Mouse (Mus musculus) bone marrow macrophage, adult 2 months (primary cell): ENCODE measurements around the gene Trim41. TPM values are rescaled to one million over a fixed set of nuclear protein-coding genes. Genes with fewer than 3 reads are reported as not detected.
"Not testable (repeated sequence)": the region's sequence is repeated elsewhere in the genome, so short reads cannot be mapped to it uniquely, and the experiment has no call there.

Experiments used
- H3K27ac ChIP-seq: 2 replicates; pipeline ENCODE4 v1.5.1; 2012; ENCODE audit warnings: low read depth, low read length; ENCODE audit not compliant: insufficient read depth
- H3K4me1 ChIP-seq: 2 replicates; pipeline ENCODE4 v1.6.1; 2012; ENCODE audit warnings: low read length; ENCODE audit not compliant: control insufficient read depth, insufficient read depth
- H3K4me3 ChIP-seq: 2 replicates; pipeline ENCODE4 v1.5.1; 2012; ENCODE audit warnings: mild to moderate bottlenecking, low read length, moderate library complexity; ENCODE audit not compliant: insufficient read depth
- CTCF ChIP-seq: IDR thresholded peaks from 2 replicates; pipeline ENCODE4 v1.5.1; 2012; ENCODE audit warnings: low read depth, mild to moderate bottlenecking, low read length, moderate library complexity
- POLR2A ChIP-seq: IDR thresholded peaks from 2 replicates; pipeline ENCODE4 v1.6.1; 2012; ENCODE audit warnings: mild to moderate bottlenecking, low read depth, low read length, borderline replicate concordance
- polyA plus RNA-seq: library from polyadenylated mRNA; stranded (reverse); fragments of >200 nt; gene quantifications from 2 replicates; pipeline ENCODE4 v1.2.4, GENCODE M21; 2012; ENCODE audit not compliant: missing spikeins, insufficient read depth, insufficient read length

Gene Trim41
- polyA plus RNA-seq, 1 experiment, result 55.5 TPM

GRCm38 (mm10) chr11:48796290-48796689 lies 20.9 kb downstream of the Trim41 start:
- no peak for TF ChIP-seq POLR2A
- TF ChIP-seq CTCF, result no peak
- Histone ChIP-seq H3K27ac (no peak overlapping the region), H3K4me3 (no peak overlapping the region), H3K4me1 (peaks cover 21% of the 10 kb centered on the region)

GRCm38 (mm10) chr11:48795221-48795620 lies 21.9 kb downstream of the Trim41 start:
- Histone ChIP-seq H3K4me3 (no peak overlapping the region), H3K27ac (no peak overlapping the region), H3K4me1 (peaks cover 21% of the 10 kb centered on the region)
- TF ChIP-seq POLR2A (no peak), CTCF (no peak)

- H3K4me1 ChIP-seq, result peaks cover 18% of the 10 kb centered on the region
- H3K27ac ChIP-seq, result no peak overlapping the region
- no peak overlapping the region for H3K4me3 ChIP-seq
- TF ChIP-seq CTCF, result no peak
- no peak for TF ChIP-seq POLR2A
Measured at GRCm38 (mm10) chr11:48793184-48793583, 24.0 kb downstream of the Trim41 start.

DNA sequence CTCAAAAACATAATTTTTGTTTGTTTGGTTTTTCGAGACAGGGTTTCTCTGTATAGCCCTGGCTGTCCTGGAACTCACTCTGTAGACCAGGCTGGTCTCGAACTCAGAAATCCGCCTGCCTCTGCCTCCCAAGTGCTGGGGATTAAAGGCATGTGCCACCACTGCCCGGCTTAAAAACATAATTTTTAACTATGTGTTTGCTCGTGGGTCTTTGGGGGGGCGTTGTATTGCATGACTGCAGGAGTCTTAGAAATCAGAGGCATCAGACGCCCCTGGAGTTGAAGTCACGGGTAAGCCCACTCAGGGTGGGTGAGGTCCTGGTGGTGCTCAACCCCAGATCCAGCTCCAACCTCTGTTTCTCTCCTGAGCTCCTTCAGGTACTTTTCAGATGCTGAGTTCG lies 25.3 kb downstream of the Trim41 start:
- not testable (repeated sequence) for H3K27ac ChIP-seq, H3K4me3 ChIP-seq
- H3K4me1 ChIP-seq, result peaks cover 14% of the 10 kb centered on the region

DNA sequence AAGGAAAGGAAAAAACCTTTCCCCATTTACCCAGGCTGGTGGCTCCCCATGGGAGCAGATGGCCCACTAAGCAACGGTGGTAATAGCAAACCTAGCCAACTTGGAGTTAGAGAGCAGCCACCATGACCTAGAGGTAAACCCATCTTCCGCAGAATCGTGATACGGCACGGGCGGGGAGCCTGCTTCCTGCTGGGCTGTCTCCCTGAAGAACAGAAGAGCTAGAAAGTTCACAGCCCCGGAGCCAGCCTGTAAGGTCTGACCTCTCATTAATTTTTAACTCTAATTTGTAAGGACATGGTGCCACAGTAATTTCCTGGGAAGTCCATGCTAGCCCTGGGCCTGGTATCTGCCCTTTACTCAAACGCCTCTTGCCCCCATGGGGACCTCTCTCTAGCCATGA lies 26.2 kb downstream of the Trim41 start:
- Histone ChIP-seq H3K27ac (no peak overlapping the region), H3K4me3 (no peak overlapping the region), H3K4me1 (peaks cover 8% of the 10 kb centered on the region)
- no peak for TF ChIP-seq CTCF
- no peak for TF ChIP-seq POLR2A

DNA sequence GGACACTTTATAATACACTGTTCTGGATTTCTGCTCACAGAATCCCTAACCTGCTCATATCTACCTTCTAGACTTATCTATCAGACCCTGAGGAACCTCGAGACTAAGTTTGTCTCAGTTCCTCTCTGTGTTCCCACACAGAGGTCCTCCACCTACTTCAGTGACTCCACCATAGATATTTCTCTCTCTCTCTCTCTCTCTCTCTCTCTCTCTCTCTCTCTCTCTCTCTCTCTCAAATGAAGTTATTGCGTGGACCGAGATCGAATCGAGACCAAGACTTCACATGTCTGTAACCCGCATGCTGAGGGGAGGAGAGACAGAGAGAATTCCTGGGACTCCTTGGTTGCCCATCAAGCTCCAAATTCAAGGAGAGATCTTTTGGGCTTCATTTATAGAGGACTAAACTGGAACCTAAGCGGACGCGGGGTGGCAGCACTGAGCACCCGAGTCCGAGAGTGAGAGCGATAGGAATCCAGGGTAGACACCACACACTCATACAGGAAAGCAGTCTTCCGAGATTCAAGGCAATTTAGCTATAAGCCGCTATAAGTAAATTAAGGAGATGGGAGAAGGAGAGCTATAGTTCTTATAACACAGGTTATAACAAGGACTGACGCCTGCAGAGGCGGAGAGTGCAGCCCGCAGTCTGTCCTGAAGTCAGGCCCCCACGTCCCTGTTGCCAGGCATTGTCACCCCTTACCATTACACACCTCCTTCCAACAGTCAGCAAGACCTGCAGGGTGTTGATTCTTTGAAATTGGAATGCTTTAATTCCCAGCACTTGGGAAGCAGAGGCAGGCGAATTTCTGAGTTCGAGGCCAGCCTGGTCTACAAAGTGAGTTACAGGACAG lies 27.0 kb downstream of the Trim41 start:
- Histone ChIP-seq H3K27ac (no peak overlapping the region), H3K4me1 (0 out of 2 replicates have a peak, but pooled peaks cover 4% of the 10 kb centered on the region), H3K4me3 (no peak overlapping the region)
- TF ChIP-seq POLR2A, result no peak
- TF ChIP-seq CTCF, result 0 out of 2 replicates have a peak, but pooled peaks have one; percentile 45

DNA sequence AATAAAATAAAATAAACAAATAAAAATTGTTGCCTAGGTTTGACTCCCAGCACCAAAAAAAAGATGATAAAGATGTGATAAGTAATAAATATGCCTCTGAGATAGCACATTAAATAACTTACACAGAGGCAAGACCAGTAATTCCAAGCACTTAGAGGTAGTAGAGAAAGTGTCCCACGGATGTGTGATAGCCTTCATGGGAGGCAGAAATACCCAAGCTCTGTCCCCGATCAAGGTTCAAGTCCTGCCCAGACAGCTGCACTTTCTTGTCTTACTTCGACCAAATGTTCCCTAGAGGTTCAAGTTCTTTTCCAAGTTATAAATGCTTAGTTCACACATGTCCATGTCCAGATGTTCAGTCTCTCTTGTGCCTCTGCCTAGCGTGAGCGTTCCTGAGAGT lies 27.9 kb downstream of the Trim41 start:
- no peak overlapping the region for H3K27ac ChIP-seq
- TF ChIP-seq CTCF, result no peak
- TF ChIP-seq POLR2A, result no peak
- no peak overlapping the region for H3K4me3 ChIP-seq
- H3K4me1 ChIP-seq, result 0 out of 2 replicates have a peak, but pooled peaks cover 4% of the 10 kb centered on the region

DNA sequence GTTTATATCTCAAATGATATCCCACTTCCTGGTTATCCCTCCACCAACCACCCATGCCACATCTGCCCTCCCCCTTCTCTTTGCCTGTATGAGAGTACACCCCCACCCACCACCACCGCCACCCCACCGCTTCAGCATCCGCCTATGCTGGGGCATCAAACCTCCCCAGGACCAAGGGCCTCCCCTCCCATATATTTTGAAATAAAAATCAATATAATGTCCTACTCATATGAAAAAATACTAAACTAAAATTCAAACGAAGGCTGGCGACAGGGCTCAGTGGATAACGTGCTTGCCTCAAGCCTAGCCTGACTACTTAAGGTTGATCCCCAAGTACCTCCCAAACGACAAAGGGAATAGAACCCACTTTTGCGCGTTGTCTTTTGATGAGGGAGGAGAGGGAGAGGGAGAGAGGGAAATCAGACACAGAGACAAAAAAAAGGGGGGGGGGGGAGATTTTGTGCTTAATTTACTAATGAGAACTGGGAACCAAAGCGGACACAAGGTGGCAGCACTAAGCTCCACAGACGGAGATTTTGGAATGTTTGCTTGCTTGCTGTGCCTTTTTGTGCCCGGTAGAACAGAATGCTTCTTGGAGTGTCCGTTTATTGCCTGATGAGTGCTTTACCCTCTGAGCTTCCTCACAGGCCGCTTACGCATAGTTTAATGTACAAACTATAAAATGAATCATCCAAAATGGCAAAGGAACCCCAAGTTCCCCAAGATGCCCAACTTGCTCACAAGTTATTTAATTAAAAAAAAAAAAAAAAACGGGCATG lies 28.7 kb downstream of the Trim41 start:
- H3K27ac ChIP-seq, result peak overlapping the region; percentile 69
- peak overlapping the region; percentile 55 for H3K4me3 ChIP-seq
- 0 out of 2 replicates have a peak, but pooled peaks cover 4% of the 10 kb centered on the region for H3K4me1 ChIP-seq
- peak; percentile 27; the same call in 1 of the 2 replicates for TF ChIP-seq CTCF
- no peak for TF ChIP-seq POLR2A

GRCm38 (mm10) chr11:48787455-48788211 lies 29.5 kb downstream of the Trim41 start:
- Histone ChIP-seq H3K27ac (peak overlapping the region; percentile 70), H3K4me1 (0 out of 2 replicates have a peak, but pooled peaks cover 4% of the 10 kb centered on the region), H3K4me3 (peak overlapping the region; percentile 55)
- TF ChIP-seq POLR2A (no peak), CTCF (no peak)
